Mouse (Mus musculus): ENCODE data around the gene Dok1. TPM values are rescaled to one million over a fixed set of nuclear protein-coding genes. Genes with fewer than 3 reads are reported as not detected.

Dok1 gene
- total and polyA plus RNA-seq, 2 experiments from 2014 or later = 6.3 to 11.5 TPM

DNA sequence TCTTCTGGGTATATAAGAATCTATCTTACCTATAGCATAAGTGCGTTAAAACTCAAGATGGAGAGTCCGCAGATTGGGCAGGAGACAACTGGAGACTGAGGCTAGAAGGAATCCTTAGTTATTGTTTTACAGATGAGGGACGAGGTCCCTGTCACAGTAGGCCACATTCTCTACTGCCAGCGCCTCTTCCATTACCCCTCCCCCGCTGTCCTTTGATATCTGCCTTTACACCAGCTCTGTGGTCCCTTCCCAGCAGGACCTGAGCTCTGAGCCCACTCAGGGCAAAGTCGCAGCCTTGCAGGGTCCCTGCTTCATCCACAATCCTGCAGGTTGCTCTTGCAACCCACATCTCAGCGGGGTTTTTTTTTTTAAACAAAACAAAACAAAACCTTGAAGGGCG is 35.0 kb upstream of the Dok1 start:
- peak overlapping the region; percentile 35 for H3K4me3 ChIP-seq (ENCODE audit: low read depth, low read length)

DNA sequence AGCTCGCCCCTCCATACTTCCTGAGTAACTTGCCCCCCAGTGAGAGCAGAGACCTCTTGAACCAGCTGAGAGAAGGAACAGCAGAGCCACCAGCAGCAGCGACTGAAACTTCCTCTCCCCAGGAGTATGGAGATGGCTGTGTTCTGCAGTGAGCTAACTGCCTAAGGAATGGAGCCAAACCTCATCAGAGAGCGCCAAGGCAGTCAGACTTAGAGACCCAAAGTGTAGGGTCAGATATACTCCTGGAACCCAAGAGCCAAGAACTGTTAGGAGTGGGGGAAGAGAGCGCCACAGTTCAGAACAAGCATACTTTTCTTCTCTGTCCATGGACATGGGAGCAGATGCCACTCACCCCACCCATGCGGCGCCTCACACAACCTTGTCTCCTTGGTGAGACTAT is 33.2 kb upstream of the Dok1 start:
- TF ChIP-seq CTCF (IDR thresholded peaks at IDR 0.05; ENCODE audit: low read depth) (no peak), EP300 (IDR thresholded peaks at IDR 0.05; ENCODE audit: low read depth) (no peak)
- no peak overlapping the region for H3K27ac ChIP-seq (ENCODE audit: low read depth)
- no peak for ATAC-seq (ENCODE audit: insufficient read depth, low read depth)
- no peak for DNase-seq (ENCODE audit: low spot score)
- no peak overlapping the region for H3K9ac ChIP-seq (replicated peaks; ENCODE audit: low read depth, low read length)
- H3K9me3 ChIP-seq (replicated peaks; ENCODE audit: control insufficient read depth, low read length) = no peaks in the 10 kb centered on the region
- peaks cover 3% of the 10 kb centered on the region; the same call in 1 of the 2 replicates for H3K4me1 ChIP-seq (ENCODE audit: control insufficient read depth, insufficient read depth)
- H3K4me2 ChIP-seq (ENCODE audit: low read depth, low read length) = no peak overlapping the region
- no peaks in the 10 kb centered on the region for H3K36me3 ChIP-seq (replicated peaks; ENCODE audit: control insufficient read depth, insufficient read depth, low read length)
- H3K27me3 ChIP-seq (ENCODE audit: control insufficient read depth, insufficient read depth, low read length) = peaks cover 98% of the 10 kb centered on the region
- H3K4me3 ChIP-seq (ENCODE audit: low read depth, low read length) = no peak overlapping the region
- WGBS = 29% methylated on average over 6 of the region's 6 CpGs

More for the DNA sequence above, 35.0 kb upstream of the Dok1 start:
- no peak overlapping the region for H3K9ac ChIP-seq (replicated peaks; ENCODE audit: low read depth, low read length)
- H3K4me2 ChIP-seq (ENCODE audit: low read depth, low read length) = peak overlapping the region; percentile 41; the same call in 1 of the 2 replicates
- DNase-seq (ENCODE audit: low spot score) (no peak), ATAC-seq (ENCODE audit: insufficient read depth, low read depth) (no peak)
- H3K4me1 ChIP-seq (ENCODE audit: control insufficient read depth, insufficient read depth) = peaks cover 3% of the 10 kb centered on the region; the same call in 1 of the 2 replicates
- no peaks in the 10 kb centered on the region for H3K9me3 ChIP-seq (replicated peaks; ENCODE audit: control insufficient read depth, low read length)
- peaks cover 98% of the 10 kb centered on the region for H3K27me3 ChIP-seq (ENCODE audit: control insufficient read depth, insufficient read depth, low read length)
- TF ChIP-seq CTCF (IDR thresholded peaks at IDR 0.05; ENCODE audit: low read depth) = no peak
- TF ChIP-seq EP300 (IDR thresholded peaks at IDR 0.05; ENCODE audit: low read depth) = no peak
- no peak overlapping the region for H3K27ac ChIP-seq (ENCODE audit: low read depth)
- no peaks in the 10 kb centered on the region for H3K36me3 ChIP-seq (replicated peaks; ENCODE audit: control insufficient read depth, insufficient read depth, low read length)
- 12% methylated on average over 8 of the region's 8 CpGs for WGBS

DNA sequence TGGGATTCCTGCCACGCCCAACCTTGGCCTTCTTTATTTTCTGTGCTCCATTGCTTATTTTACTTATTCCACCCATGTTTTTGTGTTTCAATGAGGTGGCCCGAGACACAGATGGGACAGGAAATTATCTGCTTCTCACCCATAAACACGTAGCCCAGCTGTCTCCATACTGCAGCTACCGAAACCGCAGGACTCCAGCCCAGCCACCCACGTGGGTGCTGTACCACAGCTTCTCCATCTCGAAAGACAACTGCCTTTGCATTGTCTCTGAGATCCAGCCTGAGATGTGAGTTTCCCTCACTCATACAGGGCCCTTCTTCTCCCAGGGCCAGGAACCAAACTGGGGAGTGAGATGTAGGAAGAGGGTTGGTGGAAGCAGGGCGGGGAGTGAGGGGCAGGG is 32.7 kb upstream of the Dok1 start:
- Histone ChIP-seq H3K27ac (ENCODE audit: low read depth) (no peak overlapping the region), H3K4me2 (ENCODE audit: low read depth, low read length) (no peak overlapping the region), H3K4me3 (ENCODE audit: low read depth, low read length) (no peak overlapping the region), H3K4me1 (ENCODE audit: control insufficient read depth, insufficient read depth) (peaks cover 3% of the 10 kb centered on the region; the same call in 1 of the 2 replicates), H3K36me3 (replicated peaks; ENCODE audit: control insufficient read depth, insufficient read depth, low read length) (no peaks in the 10 kb centered on the region), H3K9ac (replicated peaks; ENCODE audit: low read depth, low read length) (no peak overlapping the region), H3K9me3 (replicated peaks; ENCODE audit: control insufficient read depth, low read length) (no peaks in the 10 kb centered on the region), H3K27me3 (ENCODE audit: control insufficient read depth, insufficient read depth, low read length) (peaks cover 97% of the 10 kb centered on the region)
- TF ChIP-seq EP300 (IDR thresholded peaks at IDR 0.05; ENCODE audit: low read depth) (no peak), CTCF (IDR thresholded peaks at IDR 0.05; ENCODE audit: low read depth) (no peak)
- ATAC-seq (ENCODE audit: insufficient read depth, low read depth) (no peak), DNase-seq (ENCODE audit: low spot score) (no peak)
- 40% methylated on average over 8 of the region's 8 CpGs for WGBS

DNA sequence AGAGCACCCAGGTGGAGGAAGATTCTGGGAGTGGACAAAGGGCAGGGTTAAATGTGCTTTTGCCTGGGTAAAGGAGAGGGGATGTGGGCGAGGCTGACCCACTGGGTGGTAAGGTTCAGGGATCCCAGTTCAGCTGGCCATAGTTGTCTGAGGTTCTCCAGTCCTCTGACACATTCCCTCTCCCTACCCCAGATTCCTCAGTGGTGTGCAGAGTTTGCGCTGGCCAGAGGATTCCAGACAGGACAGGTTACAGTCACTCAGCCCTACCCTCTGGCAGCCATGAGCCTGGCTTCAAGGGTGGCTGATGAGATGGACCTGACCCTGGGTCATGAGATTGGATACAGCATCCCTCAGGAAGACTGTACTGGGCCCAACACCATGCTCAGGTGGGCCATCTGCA is 25.5 kb upstream of the Dok1 start:
- ATAC-seq (ENCODE audit: insufficient read depth, low read depth) = no peak
- peaks cover 33% of the 10 kb centered on the region for H3K27me3 ChIP-seq (ENCODE audit: control insufficient read depth, insufficient read depth, low read length)
- no peak overlapping the region for H3K27ac ChIP-seq (ENCODE audit: low read depth)
- no peak overlapping the region for H3K9ac ChIP-seq (replicated peaks; ENCODE audit: low read depth, low read length)
- WGBS = 71% methylated on average over 2 of the region's 2 CpGs
- H3K36me3 ChIP-seq (replicated peaks; ENCODE audit: control insufficient read depth, insufficient read depth, low read length) = peaks cover 14% of the 10 kb centered on the region
- no peaks in the 10 kb centered on the region for H3K9me3 ChIP-seq (replicated peaks; ENCODE audit: control insufficient read depth, low read length)
- H3K4me1 ChIP-seq (ENCODE audit: control insufficient read depth, insufficient read depth) = peaks cover 8% of the 10 kb centered on the region
- DNase-seq (ENCODE audit: low spot score) = no peak
- TF ChIP-seq CTCF (IDR thresholded peaks at IDR 0.05; ENCODE audit: low read depth) (no peak), EP300 (IDR thresholded peaks at IDR 0.05; ENCODE audit: low read depth) (no peak)
- no peak overlapping the region for H3K4me3 ChIP-seq (ENCODE audit: low read depth, low read length)
- H3K4me2 ChIP-seq (ENCODE audit: low read depth, low read length) = no peak overlapping the region

DNA sequence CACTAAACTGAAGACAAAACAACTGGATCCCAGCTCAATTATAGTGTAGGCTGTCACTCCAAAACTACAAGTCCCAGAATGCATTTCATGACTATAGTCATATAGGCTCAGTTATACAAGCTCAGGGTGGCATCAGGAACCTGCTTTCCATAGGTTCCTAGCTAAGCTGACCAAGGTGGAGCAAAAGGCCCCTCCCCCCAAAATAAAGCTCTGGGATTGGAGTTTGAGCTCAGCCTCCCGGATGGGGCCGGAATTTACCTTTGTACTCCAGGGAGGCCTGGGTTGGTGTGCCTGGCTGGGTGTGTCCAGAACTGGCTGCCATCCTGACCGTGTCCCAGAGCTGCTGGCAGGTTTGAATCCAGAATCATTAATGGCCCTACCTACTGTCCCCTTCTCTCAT is 24.5 kb upstream of the Dok1 start, which contains the start of gene Dqx1:
Gene Dqx1 (plus strand): TSS at position 55 of the 400 bp plus-strand sequence.
- Histone ChIP-seq H3K4me3 (ENCODE audit: low read depth, low read length) (no peak within 1 kb of the TSS), H3K27me3 (ENCODE audit: control insufficient read depth, insufficient read depth, low read length) (peaks cover 23% of the 10 kb centered on the region), H3K36me3 (replicated peaks; ENCODE audit: control insufficient read depth, insufficient read depth, low read length) (peaks cover 14% of the 10 kb centered on the region), H3K4me1 (ENCODE audit: control insufficient read depth, insufficient read depth) (peaks cover 17% of the 10 kb centered on the region), H3K4me2 (ENCODE audit: low read depth, low read length) (no peak within 1 kb of the TSS), H3K27ac (ENCODE audit: low read depth) (no peak within 1 kb of the TSS), H3K9ac (replicated peaks; ENCODE audit: low read depth, low read length) (no peak within 1 kb of the TSS), H3K9me3 (replicated peaks; ENCODE audit: control insufficient read depth, low read length) (no peaks in the 10 kb centered on the region)
- TF ChIP-seq CTCF (IDR thresholded peaks at IDR 0.05; ENCODE audit: low read depth) = no peak
- TF ChIP-seq EP300 (IDR thresholded peaks at IDR 0.05; ENCODE audit: low read depth) = no peak
- DNase-seq (ENCODE audit: low spot score) (no peak), ATAC-seq (ENCODE audit: insufficient read depth, low read depth) (no peak)
- WGBS = 54% methylated on average over 3 of the region's 3 CpGs

DNA sequence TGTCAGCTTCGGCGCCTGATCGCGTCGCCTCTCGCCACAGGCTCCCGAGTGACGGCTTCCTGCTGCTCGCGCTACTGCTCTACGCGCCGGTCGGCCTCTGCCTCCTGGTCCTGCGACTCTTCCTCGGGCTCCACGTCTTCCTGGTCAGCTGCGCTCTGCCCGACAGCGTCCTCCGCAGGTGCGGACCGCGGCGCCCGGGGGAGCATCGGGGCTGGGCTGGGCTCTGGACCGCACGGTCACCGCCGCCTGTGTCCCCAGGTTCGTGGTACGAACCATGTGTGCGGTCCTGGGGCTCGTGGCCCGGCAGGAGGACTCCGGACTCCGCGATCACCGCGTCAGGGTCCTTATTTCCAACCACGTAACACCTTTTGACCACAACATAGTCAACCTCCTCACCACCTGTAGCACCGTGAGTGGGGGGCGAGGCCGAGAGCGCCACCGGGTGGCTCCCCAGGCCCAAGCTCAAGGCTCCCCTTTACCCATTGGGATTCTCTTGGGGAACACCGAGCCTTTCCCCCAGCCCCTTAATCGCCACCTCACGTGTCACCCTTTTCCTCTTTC is 21.7 kb upstream of the Dok1 start, which contains the start of gene Htra2:
Gene Htra2 (minus strand): TSS at position 403 of the 561 bp plus-strand sequence.
- peak within 1 kb of the TSS; percentile 88 for H3K27ac ChIP-seq (ENCODE audit: low read depth)
- WGBS = under 1% methylated on average over 47 of the region's 50 CpGs
- peak within 1 kb of the TSS; percentile 92 for H3K9ac ChIP-seq (replicated peaks; ENCODE audit: low read depth, low read length)
- no peak; the same call in 1 of the 2 replicates for TF ChIP-seq EP300 (IDR thresholded peaks at IDR 0.05; ENCODE audit: low read depth)
- peak; percentile 24; the same call in 1 of the 2 replicates for TF ChIP-seq CTCF (IDR thresholded peaks at IDR 0.05; ENCODE audit: low read depth)
- H3K36me3 ChIP-seq (replicated peaks; ENCODE audit: control insufficient read depth, insufficient read depth, low read length) = peaks cover 26% of the 10 kb centered on the region
- H3K4me2 ChIP-seq (ENCODE audit: low read depth, low read length) = peak within 1 kb of the TSS; percentile 92
- no peaks in the 10 kb centered on the region for H3K9me3 ChIP-seq (replicated peaks; ENCODE audit: control insufficient read depth, low read length)
- no peaks in the 10 kb centered on the region for H3K27me3 ChIP-seq (ENCODE audit: control insufficient read depth, insufficient read depth, low read length)
- DNase-seq (ENCODE audit: low spot score) = no peak
- H3K4me1 ChIP-seq (ENCODE audit: control insufficient read depth, insufficient read depth) = peaks cover 20% of the 10 kb centered on the region
- H3K4me3 ChIP-seq (ENCODE audit: low read depth, low read length) = peak within 1 kb of the TSS; percentile 88
- ATAC-seq (ENCODE audit: insufficient read depth, low read depth) = peak; percentile 24
